Mouse (Mus musculus) forebrain, embryonic 14.5 days (tissue): ENCODE data around the gene Nkx1-1. TPM values are rescaled to one million over a fixed set of nuclear protein-coding genes. Genes with fewer than 3 reads are reported as not detected.

Source experiments
- ATAC-seq: fragments of 200-750 bp; cut with Nextera tagmentation; 2 replicates; pipeline ENCODE4 v1.8.0; 2017; ENCODE audit warnings: mild to moderate bottlenecking, moderate library complexity
- DNase-seq: peaks from one replicate; pipeline ENCODE4 v3.0.0-alpha.2; 2015; ENCODE audit warnings: low spot score
- H3K27ac ChIP-seq: fragments of 300-500 bp; sonication (generic); 2 replicates; pipeline ENCODE4 v1.5.1; 2014; ENCODE audit warnings: low read depth, mild to moderate bottlenecking, control low read depth, low read length, moderate library complexity
- H3K27me3 ChIP-seq: fragments of 300-500 bp; sonication (generic); replicated peaks from 2 replicates; pipeline ENCODE4 v1.6.1; 2014; ENCODE audit warnings: low read length, control low read depth, mixed read lengths; ENCODE audit not compliant: control insufficient read depth, insufficient read depth
- H3K36me3 ChIP-seq: fragments of 300-500 bp; sonication (generic); 2 replicates; pipeline ENCODE4 v1.6.1; 2014; ENCODE audit warnings: low read length, control low read depth; ENCODE audit not compliant: control insufficient read depth, insufficient read depth
- H3K4me1 ChIP-seq: fragments of 300-500 bp; sonication (generic); 2 replicates; pipeline ENCODE4 v1.6.1; 2014; ENCODE audit warnings: antibody characterized with exemption, low read length, control low read depth; ENCODE audit not compliant: control insufficient read depth, insufficient read depth
- H3K4me2 ChIP-seq: fragments of 300-500 bp; sonication (generic); 2 replicates; pipeline ENCODE4 v1.6.1; 2014; ENCODE audit warnings: mild to moderate bottlenecking, control low read depth, low read length
- H3K4me3 ChIP-seq: fragments of 300-500 bp; sonication (generic); 2 replicates; pipeline ENCODE4 v1.5.1; 2014; ENCODE audit warnings: low read depth, low read length, control low read depth
- H3K9ac ChIP-seq: fragments of 300-500 bp; sonication (generic); 2 replicates; pipeline ENCODE4 v1.6.1; 2014; ENCODE audit warnings: mild to moderate bottlenecking, low read length, control low read depth, moderate library complexity
- H3K9me3 ChIP-seq: fragments of 300-500 bp; sonication (generic); replicated peaks from 2 replicates; pipeline ENCODE4 v1.6.1; 2016; ENCODE audit warnings: low read length, control low read depth, mixed read lengths; ENCODE audit not compliant: control insufficient read depth
- WGBS: fragments of 180-500 bp; shearing (Covaris S2); extraction: QIAGEN DNeasy Blood & Tissue Kit; methylation state at CpG from one replicate; pipeline ENCODE4 v1.1.7; 2014; 5-methylcytosine and 5-hydroxymethylcytosine counted together
- polyA plus RNA-seq: library from polyadenylated mRNA; unstranded; fragments of >200 nt; fragmentation: Nextera tagmentation; extraction: Ambion mirVana; gene quantifications from 2 replicates; pipeline ENCODE4 v1.2.1, GENCODE M21; 2014

Gene Nkx1-1
- not detected in 2 replicates for polyA plus RNA-seq

DNA sequence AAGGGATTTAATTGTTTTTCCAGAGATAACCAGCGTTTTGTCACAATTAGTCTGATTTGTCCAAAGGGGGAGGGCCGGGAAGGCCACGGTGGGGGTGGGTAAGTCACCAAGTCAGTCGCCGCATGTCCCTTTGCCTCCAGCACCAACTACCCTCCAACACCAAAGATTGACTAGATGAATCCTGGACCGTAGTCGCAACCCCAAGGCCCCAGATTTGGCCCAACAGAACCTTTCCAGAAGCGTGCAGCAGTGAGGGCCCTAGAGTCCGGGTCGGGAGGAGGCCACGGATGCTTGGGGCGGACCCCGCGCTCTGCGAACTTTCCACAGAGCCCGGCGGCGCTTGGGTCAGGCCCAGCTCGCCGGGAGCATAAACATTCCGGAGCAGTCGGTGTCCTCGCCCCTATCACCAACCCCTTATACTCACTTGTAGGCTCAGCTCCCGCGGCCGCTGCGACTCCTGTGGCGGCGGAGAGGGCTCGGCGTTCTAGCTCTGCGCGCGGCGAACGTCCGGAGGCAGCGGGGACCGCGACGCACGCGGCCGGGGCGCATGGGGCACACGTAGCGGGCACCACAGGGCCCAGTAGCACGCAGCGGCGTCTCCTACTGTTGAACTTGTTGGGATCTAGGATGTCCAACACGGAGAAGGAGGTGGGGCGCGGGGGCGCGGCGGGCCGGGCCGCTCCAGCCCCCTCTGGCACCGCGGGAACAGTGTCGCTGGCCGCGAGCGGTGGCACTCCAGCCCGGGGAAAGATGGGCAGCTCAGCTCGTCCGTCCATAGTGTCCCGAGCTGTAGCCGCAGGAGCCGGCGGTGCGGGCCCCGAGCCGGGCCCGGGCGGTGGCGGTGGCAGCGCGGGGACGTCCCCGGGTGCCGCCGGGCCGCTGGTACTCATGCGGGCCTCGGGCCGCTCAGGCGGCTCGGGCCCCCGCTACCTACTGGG, at the start of gene Nkx1-1:
Gene Nkx1-1 (minus strand): TSS at position 776 of the 938 bp plus-strand sequence.
- H3K36me3 ChIP-seq: no peaks in the 10 kb centered on the region
- H3K4me1 ChIP-seq: no peaks in the 10 kb centered on the region
- WGBS: under 1% methylated on average over 83 of the region's 90 CpGs
- H3K4me3 ChIP-seq: peak within 1 kb of the TSS; percentile 21
- H3K9me3 ChIP-seq: no peaks in the 10 kb centered on the region
- H3K27me3 ChIP-seq: peaks cover 98% of the 10 kb centered on the region
- H3K27ac ChIP-seq: no peak within 1 kb of the TSS
- ATAC-seq: peak; percentile 8; the same call in 1 of the 2 replicates
- no peak for DNase-seq
- H3K9ac ChIP-seq: no peak within 1 kb of the TSS
- peak within 1 kb of the TSS; percentile 37 for H3K4me2 ChIP-seq

DNA sequence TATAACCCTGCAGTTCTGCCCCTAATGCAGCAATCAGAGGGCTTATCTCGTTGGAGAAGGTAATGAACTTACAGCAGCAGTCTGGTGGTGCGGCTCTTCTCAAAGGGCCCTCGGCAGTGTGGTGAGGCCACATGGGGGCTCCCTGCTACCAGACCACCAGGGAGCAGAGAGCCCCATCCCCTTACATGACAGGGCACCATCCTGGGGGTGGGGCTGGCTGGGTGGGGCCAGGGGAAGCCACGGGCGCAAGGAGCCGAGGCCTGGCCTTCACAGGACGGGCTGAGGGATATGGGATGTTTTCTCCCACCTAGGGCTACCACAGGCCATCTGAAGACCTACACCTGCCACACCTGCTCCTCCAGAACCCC, 47.5 kb upstream of the Nkx1-1 start:
- Histone ChIP-seq H3K9ac (no peak overlapping the region), H3K27ac (no peak overlapping the region), H3K9me3 (no peaks in the 10 kb centered on the region)

DNA sequence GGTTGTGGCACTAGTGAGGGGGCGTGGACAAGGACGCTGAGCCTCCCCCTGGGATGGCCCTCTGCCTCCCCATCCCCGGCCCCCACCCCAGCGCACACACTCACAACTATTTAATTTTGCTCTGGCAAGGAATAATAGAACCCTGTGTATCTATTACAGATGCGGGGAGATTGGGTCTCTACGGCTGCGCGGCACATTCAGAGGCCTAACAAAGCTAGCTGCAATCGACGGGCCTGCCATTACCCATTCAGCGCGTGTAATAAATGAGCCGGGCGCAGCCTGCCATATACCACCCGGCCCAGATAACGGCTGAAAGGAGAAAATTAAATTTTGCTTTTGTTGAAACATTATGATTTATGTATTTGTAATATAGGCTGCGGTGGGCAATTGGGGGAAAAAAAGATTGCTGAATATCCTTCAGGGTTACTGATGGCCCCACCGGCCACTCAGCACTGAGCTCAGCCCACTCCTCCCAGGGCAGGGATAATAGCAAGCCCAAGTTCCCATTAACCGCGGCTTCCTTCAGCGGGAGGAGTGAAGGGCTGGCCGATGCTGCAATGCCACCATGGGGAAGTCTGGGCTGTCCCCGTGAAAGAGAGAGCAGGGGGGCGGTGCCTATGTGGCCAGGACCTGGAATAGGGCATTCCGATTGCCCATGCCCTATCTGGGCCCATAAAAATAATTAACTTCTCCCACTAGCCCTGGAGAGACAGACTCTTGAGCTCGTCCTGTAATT, 47.0 kb upstream of the Nkx1-1 start:
- Histone ChIP-seq H3K9ac (no peak overlapping the region; the same call in 1 of the 2 replicates), H3K27me3 (no peaks in the 10 kb centered on the region), H3K4me1 (no peaks in the 10 kb centered on the region), H3K9me3 (no peaks in the 10 kb centered on the region), H3K36me3 (no peaks in the 10 kb centered on the region), H3K4me3 (no peak overlapping the region), H3K27ac (no peak overlapping the region), H3K4me2 (no peak overlapping the region)
- DNase-seq (peak; percentile 32), ATAC-seq (0 out of 2 replicates have a peak, but pooled peaks have one; percentile 50)
- WGBS: 51% methylated on average over 26 of the region's 26 CpGs

More for the DNA sequence above, 47.5 kb upstream of the Nkx1-1 start:
- ATAC-seq (no peak), DNase-seq (no peak)
- 55% methylated on average over 7 of the region's 7 CpGs for WGBS
- Histone ChIP-seq H3K36me3 (no peaks in the 10 kb centered on the region), H3K27me3 (no peaks in the 10 kb centered on the region), H3K4me3 (no peak overlapping the region), H3K4me2 (no peak overlapping the region), H3K4me1 (no peaks in the 10 kb centered on the region)

DNA sequence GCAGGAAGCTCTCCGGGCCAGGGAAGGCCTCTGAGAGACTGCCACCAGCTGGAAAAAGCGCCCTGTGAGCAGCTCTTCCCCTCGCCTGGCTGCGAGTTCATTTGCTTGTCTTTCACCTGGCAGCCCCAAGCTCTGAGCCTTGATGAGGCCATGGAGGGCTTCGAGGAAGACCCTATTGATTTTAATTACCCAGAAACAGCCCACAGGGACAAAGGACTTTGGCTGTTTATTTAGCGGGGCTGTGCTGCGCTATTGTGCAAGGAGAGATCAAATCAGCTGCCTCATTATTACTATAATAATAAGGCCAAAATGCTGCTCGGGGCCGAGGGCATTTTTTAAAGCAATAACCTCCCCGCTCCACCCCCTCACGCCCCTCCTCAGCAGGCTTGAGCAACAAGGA, 31.7 kb upstream of the Nkx1-1 start:
- H3K9ac ChIP-seq: no peak overlapping the region
- no peak overlapping the region for H3K27ac ChIP-seq
- peak; percentile 25 for DNase-seq
- no peaks in the 10 kb centered on the region for H3K36me3 ChIP-seq
- H3K9me3 ChIP-seq: no peaks in the 10 kb centered on the region
- no peak for ATAC-seq
- 0 out of 2 replicates have a peak, but pooled peaks cover 4% of the 10 kb centered on the region for H3K27me3 ChIP-seq
- H3K4me2 ChIP-seq: no peak overlapping the region
- peaks cover 7% of the 10 kb centered on the region; the same call in 1 of the 2 replicates for H3K4me1 ChIP-seq
- H3K4me3 ChIP-seq: no peak overlapping the region
- WGBS: 11% methylated on average over 11 of the region's 11 CpGs

DNA sequence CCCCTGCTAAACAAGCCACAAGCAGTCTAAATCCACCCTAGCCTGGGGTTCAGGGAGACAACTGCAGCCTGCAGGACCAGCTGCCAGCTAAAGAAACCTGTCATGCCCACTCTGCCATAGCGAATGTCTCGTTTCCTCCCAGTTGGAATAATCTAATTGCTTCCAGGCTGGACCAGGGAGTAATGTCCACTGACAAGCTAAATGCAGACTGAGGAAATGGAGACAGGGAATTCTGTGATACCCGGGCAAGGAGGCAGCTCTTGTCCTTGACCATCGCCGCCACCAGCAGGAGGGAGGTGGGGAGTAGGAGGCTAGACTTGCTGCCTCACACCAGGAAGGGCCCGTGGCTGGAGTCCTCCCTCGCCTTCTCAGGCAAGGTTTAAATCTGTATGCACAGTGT, 30.6 kb upstream of the Nkx1-1 start:
- 58% methylated on average over 7 of the region's 7 CpGs for WGBS
- DNase-seq: no peak
- H3K27me3 ChIP-seq: peaks cover 4% of the 10 kb centered on the region; the same call in 1 of the 2 replicates

DNA sequence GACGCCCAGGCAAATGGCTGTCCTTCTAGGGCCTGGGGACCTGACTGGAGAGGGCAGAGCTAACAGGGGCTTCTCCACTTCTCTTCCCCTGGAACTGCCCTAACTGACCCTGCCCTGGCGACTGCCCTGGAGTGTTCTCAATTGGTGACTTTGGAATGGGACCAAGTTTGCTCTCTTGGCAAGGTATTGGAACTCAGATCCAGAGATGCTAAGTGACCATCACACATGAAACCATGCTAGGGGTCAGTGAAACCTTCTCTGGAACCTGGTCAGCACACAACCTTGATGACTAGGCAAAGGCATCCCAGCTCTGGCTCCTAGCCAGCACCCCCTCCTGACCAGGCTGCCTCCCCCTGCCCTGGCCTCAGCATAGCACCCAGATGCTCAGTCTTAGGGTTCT, 25.3 kb upstream of the Nkx1-1 start:
- no peak overlapping the region for H3K27ac ChIP-seq
- H3K4me3 ChIP-seq: no peak overlapping the region
- ATAC-seq (no peak), DNase-seq (no peak)
- H3K4me1 ChIP-seq: no peaks in the 10 kb centered on the region
- H3K9me3 ChIP-seq: no peaks in the 10 kb centered on the region
- peaks cover 7% of the 10 kb centered on the region; the same call in 1 of the 2 replicates for H3K27me3 ChIP-seq
- no peak overlapping the region for H3K9ac ChIP-seq
- H3K4me2 ChIP-seq: no peak overlapping the region
- WGBS: 78% methylated on average over 2 of the region's 2 CpGs
- H3K36me3 ChIP-seq: no peaks in the 10 kb centered on the region

More for the DNA sequence above, 30.6 kb upstream of the Nkx1-1 start:
- Histone ChIP-seq H3K4me2 (no peak overlapping the region), H3K9me3 (no peaks in the 10 kb centered on the region), H3K9ac (no peak overlapping the region), H3K4me1 (peaks cover 7% of the 10 kb centered on the region; the same call in 1 of the 2 replicates), H3K36me3 (no peaks in the 10 kb centered on the region), H3K27ac (no peak overlapping the region), H3K4me3 (no peak overlapping the region)
- no peak for ATAC-seq

DNA sequence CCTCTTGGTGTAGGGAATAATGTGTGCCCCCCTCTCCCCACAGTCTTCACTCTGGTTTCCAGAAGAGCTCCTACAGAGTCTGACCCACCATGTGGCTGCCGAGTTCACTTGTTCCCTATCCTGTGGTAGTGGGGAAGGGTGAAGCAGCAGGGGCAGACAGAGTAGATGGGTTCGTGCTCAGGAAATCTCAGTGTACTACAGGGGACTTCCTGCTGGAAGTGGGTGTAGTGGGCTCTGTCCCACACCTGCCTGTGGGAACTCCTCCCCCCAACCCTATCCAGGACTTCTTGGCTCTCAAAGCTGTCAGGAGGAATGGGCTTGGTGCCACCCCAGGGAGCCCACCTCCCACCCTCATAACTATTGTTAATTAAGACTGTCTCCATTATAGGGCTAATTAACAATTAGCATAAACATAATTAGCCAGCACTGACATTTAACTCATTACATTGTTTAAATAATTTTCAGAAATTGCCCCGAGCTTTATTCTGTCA, 24.4 kb upstream of the Nkx1-1 start:
- peak; percentile 42 for DNase-seq
- H3K4me3 ChIP-seq: no peak overlapping the region
- no peak overlapping the region for H3K9ac ChIP-seq
- H3K27me3 ChIP-seq: peaks cover 3% of the 10 kb centered on the region
- H3K9me3 ChIP-seq: no peaks in the 10 kb centered on the region
- H3K27ac ChIP-seq: no peak overlapping the region
- WGBS: 33% methylated on average over 3 of the region's 3 CpGs
- H3K4me2 ChIP-seq: no peak overlapping the region
- no peaks in the 10 kb centered on the region for H3K4me1 ChIP-seq
- peak; percentile 60 for ATAC-seq
- no peaks in the 10 kb centered on the region for H3K36me3 ChIP-seq

DNA sequence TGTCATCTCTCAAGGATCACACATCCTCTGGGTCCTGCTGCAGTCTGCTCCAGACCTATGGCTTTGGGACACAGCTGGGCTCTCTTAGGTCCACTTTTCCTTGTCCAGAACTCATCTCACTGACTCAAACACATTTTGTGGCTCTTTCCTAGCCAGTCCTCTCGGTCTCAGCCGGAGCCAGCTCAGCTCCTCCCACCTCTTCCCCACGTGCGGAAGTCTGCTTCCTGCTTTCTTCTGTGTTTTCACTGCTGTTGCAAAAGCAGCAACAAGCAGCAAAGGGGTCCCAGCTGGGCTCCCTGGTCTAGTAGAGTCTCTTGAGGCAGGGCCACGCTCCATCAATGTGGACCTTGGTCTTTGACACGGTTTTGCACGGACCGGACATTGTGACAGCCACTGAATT, 22.0 kb upstream of the Nkx1-1 start:
- H3K9ac ChIP-seq: no peak overlapping the region
- no peak for ATAC-seq
- no peak overlapping the region for H3K4me2 ChIP-seq
- H3K27me3 ChIP-seq: peaks cover 3% of the 10 kb centered on the region
- H3K4me3 ChIP-seq: no peak overlapping the region
- 69% methylated on average over 8 of the region's 8 CpGs for WGBS
- no peaks in the 10 kb centered on the region for H3K9me3 ChIP-seq
- H3K4me1 ChIP-seq: no peaks in the 10 kb centered on the region
- DNase-seq: no peak
- no peak overlapping the region for H3K27ac ChIP-seq
- no peaks in the 10 kb centered on the region for H3K36me3 ChIP-seq
